Mouse (Mus musculus): Measurements from ENCODE around the gene Gm20830.
"Not testable (repeated sequence)": the region's sequence is repeated elsewhere in the genome, so short reads cannot be mapped to it uniquely, and the experiment has no call there.

The Gm20830 gene

DNA sequence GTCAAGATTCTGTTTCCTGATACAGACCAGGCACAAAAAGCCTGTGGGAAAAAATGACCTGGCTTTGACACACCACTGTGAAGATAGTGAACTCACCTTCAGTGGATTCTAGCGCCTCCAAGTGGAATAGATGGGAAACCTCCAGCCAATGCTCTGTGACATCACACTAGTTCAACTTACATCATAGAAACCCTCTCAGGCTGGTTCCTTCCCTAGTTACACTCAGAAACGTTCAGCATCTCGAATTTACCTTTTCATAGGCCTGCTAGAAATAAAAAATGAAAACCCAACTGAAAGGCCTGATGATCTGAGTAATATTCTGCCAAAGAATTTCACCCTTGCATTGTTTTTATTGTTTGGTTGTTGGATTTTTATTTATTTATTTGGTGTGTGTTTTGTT is at the start of gene Gm20830:
TSS of gene Gm20830 (minus strand) at position 101 of the 400 bp plus-strand sequence.
- DNase-seq, result not testable (repeated sequence)

All from lung, postnatal 36 days (tissue).